Mouse (Mus musculus) lung, postnatal 0 days (tissue): ENCODE measurements at regions not wholly inside any gene's neighbourhood (a gene's known extent, or its start where the extent isn't known, plus 50 kb on each side); places are given as distances from the start of the nearest gene placed in this dataset. TPM values are rescaled to one million over a fixed set of nuclear protein-coding genes. Genes with fewer than 3 reads are reported as not detected.

Experiments used
- ATAC-seq: fragments of 200-750 bp; cut with Nextera tagmentation; 2 replicates; pipeline ENCODE4 v1.8.0; 2017; ENCODE audit warnings: moderate library complexity
- DNase-seq: peaks from one replicate; pipeline ENCODE4 v3.0.0-alpha.2; 2016; ENCODE audit warnings: low spot score
- H3K27ac ChIP-seq: fragments of 300-500 bp; sonication (generic); 2 replicates; pipeline ENCODE4 v1.5.1; 2014; ENCODE audit warnings: antibody characterized with exemption, mild to moderate bottlenecking, low read length, mixed read lengths
- H3K27me3 ChIP-seq: fragments of 300-500 bp; sonication (generic); replicated peaks from 2 replicates; pipeline ENCODE4 v1.6.1; 2014; ENCODE audit warnings: low read length, mixed read lengths; ENCODE audit not compliant: insufficient read depth
- H3K36me3 ChIP-seq: fragments of 300-500 bp; sonication (generic); 2 replicates; pipeline ENCODE4 v1.6.1; 2014; ENCODE audit warnings: low read length, mixed read lengths; ENCODE audit not compliant: insufficient read depth
- H3K4me1 ChIP-seq: fragments of 300-500 bp; sonication (generic); 2 replicates; pipeline ENCODE4 v1.6.1; 2014; ENCODE audit warnings: antibody characterized with exemption, low read depth, low read length, mixed read lengths; ENCODE audit not compliant: insufficient read depth
- H3K4me2 ChIP-seq: fragments of 300-500 bp; sonication (generic); replicated peaks from 2 replicates; pipeline ENCODE4 v1.6.1; 2014; ENCODE audit warnings: low read depth, mild to moderate bottlenecking, low read length, moderate library complexity, mixed read lengths
- H3K4me3 ChIP-seq: fragments of 300-500 bp; sonication (generic); 2 replicates; pipeline ENCODE4 v1.5.1; 2014; ENCODE audit warnings: low read depth, low read length
- H3K9ac ChIP-seq: fragments of 300-500 bp; sonication (generic); replicated peaks from 2 replicates; pipeline ENCODE4 v1.6.1; 2014; ENCODE audit warnings: low read depth, mild to moderate bottlenecking
- H3K9me3 ChIP-seq: fragments of 300-500 bp; sonication (generic); 2 replicates; pipeline ENCODE4 v1.6.1; 2016; ENCODE audit warnings: low read length, mixed read lengths
- CTCF ChIP-seq: IDR thresholded peaks from 2 replicates; pipeline ENCODE4 v1.5.1; 2016; ENCODE audit warnings: antibody characterized with exemption, mild to moderate bottlenecking
- EP300 ChIP-seq: IDR thresholded peaks from 2 replicates; pipeline ENCODE4 v1.6.1; 2016; ENCODE audit warnings: antibody characterized with exemption, mild to moderate bottlenecking, control low read depth
- WGBS: fragments of 180-500 bp; shearing (Covaris S2); extraction: QIAGEN DNeasy Blood & Tissue Kit; methylation state at CpG from one replicate; pipeline ENCODE4 v1.1.7; 2014; 5-methylcytosine and 5-hydroxymethylcytosine counted together
- microRNA-seq: library from miRNA; unstranded; fragments of <30 nt; microRNA quantifications from one replicate; pipeline ENCODE4, GENCODE M21; 2016

- Histone ChIP-seq H3K36me3 (no peaks in the 10 kb centered on the region), H3K27me3 (no peaks in the 10 kb centered on the region), H3K4me3 (no peak overlapping the region), H3K9me3 (no peaks in the 10 kb centered on the region), H3K4me2 (no peak overlapping the region), H3K27ac (no peak overlapping the region), H3K9ac (no peak overlapping the region), H3K4me1 (no peaks in the 10 kb centered on the region)
- ATAC-seq (no peak), DNase-seq (no peak)
- TF ChIP-seq EP300 (no peak), CTCF (no peak)
- 86% methylated on average over 5 of the region's 5 CpGs for WGBS
Measured at GRCm38 (mm10) chr5:141160956-141161355, 80.3 kb upstream of the Sdk1 start.

GRCm38 (mm10) chr5:141182442-141182841 lies 58.8 kb upstream of the Sdk1 start:
- WGBS, result 46% methylated on average over 6 of the region's 6 CpGs
- no peak for TF ChIP-seq EP300
- TF ChIP-seq CTCF, result no peak
- no peaks in the 10 kb centered on the region for H3K36me3 ChIP-seq
- no peak overlapping the region for H3K4me2 ChIP-seq
- ATAC-seq (no peak), DNase-seq (no peak)
- no peak overlapping the region for H3K9ac ChIP-seq
- no peak overlapping the region for H3K4me3 ChIP-seq
- no peaks in the 10 kb centered on the region for H3K27me3 ChIP-seq
- H3K9me3 ChIP-seq, result no peaks in the 10 kb centered on the region
- H3K4me1 ChIP-seq, result no peaks in the 10 kb centered on the region
- H3K27ac ChIP-seq, result no peak overlapping the region

- Histone ChIP-seq H3K4me1 (no peaks in the 10 kb centered on the region), H3K27ac (no peak overlapping the region), H3K27me3 (no peaks in the 10 kb centered on the region), H3K4me3 (no peak overlapping the region), H3K36me3 (no peaks in the 10 kb centered on the region), H3K4me2 (no peak overlapping the region), H3K9me3 (no peaks in the 10 kb centered on the region), H3K9ac (no peak overlapping the region)
- ATAC-seq (no peak), DNase-seq (no peak)
- TF ChIP-seq CTCF, result no peak
- no peak for TF ChIP-seq EP300
- 45% methylated on average over 2 of the region's 2 CpGs for WGBS
Measured at GRCm38 (mm10) chr5:141189033-141189432, 52.3 kb upstream of the Sdk1 start.

Small RNAs in the stretch of these regions (microRNA-seq; reads per million reads assigned to microRNA genes)
- gene Gm26113, result not detected
